ENCODE assay signal across 8 mouse cellular contexts in the genomic region with DNA sequence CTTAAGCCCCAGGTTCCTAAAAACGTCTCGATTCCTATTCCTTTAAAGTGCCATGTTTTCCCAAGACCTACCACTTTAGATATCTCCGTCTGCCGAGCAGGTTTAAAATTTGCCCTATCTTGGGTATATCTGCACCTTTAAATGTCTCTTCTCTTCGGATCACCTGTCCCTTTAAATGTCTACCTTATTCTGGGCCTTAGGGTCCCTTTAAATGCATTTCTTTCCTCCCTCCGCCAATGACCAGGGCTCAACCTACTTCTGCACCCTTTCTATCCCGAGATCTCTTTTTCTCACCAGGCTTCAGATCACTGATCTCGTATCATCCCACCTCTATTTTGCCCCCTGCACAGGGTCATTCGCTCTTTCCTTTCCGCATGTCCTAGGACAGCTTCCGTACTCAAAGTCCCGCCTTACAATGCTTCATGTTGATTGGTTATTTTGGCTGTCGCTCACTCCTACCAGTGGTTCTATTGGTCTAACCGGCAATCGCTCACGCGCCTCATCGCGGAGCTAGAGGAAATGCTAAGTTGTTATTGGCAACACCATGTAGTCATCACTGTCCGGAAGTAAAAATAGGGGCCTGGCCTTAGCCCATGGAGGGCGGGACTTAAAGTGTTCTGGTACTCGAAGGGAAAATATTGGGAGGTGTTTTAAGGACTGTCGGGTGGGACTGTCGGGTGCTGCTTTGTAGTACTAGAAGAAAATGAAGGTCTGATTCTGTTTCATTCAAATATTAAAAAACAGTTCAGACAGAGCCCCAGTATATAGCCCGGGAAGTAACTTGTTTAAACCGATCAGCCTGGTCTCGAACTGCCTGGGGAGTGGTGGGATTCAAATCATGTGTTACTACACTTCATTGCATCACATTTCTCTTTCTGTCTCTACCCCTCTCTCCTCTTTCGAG. TPM values are rescaled to one million over a fixed set of nuclear protein-coding genes. Genes with fewer than 3 reads are reported as not detected.
DNase-seq lines count a peak whose midpoint lies in the region; ATAC-seq lines count a peak whose summit lies in the region.

A gene (minus strand): TSS at position 381 of the 904 bp plus-strand sequence.

- H3K9me3 ChIP-seq in hindbrain, embryonic 15.5 days = no peaks in the 10 kb centered on the region

- ATAC-seq in hindbrain, embryonic 15.5 days (ENCODE audit: low FRiP score, low read depth) = peak; percentile 99

- H3K36me3 ChIP-seq in hindbrain, embryonic 15.5 days = peaks cover 11% of the 10 kb centered on the region

- peak within 1 kb of the TSS; percentile 45 for H3K4me3 ChIP-seq in hindbrain, embryonic 15.5 days

- H3K4me2 ChIP-seq in hindbrain, embryonic 15.5 days = peak within 1 kb of the TSS; percentile 81

- H3K9ac ChIP-seq in hindbrain, embryonic 15.5 days = peak within 1 kb of the TSS; percentile 50

- H3K4me1 ChIP-seq in hindbrain, embryonic 15.5 days (replicated peaks) = peaks cover 25% of the 10 kb centered on the region

- peak; percentile 98 for DNase-seq in T-cell, adult 2 months (ENCODE audit: low spot score)
- peak; percentile 96 to 100 for DNase-seq in cerebellum, postnatal 36 days
- peak; percentile 99 to 100 for DNase-seq in frontal cortex, postnatal 36 days (ENCODE audit: low spot score in 2 of 2)
- peak; percentile 100 for DNase-seq in left cerebral cortex, adult 11 months (ENCODE audit: low spot score)
- DNase-seq in lung, postnatal 4 days = peak; percentile 97 to 100
- peak; percentile 100 for DNase-seq in retina, postnatal 7 days (ENCODE audit: low read depth, low spot score)
- peak; percentile 82 for DNase-seq in urinary bladder, adult 2 months (ENCODE audit: low spot score)

- WGBS in hindbrain, embryonic 15.5 days = 6% methylated on average over 28 of the region's 28 CpGs

- H3K27me3 ChIP-seq in hindbrain, embryonic 15.5 days = no peaks in the 10 kb centered on the region

- peak within 1 kb of the TSS; percentile 76 for H3K27ac ChIP-seq in hindbrain, embryonic 15.5 days (replicated peaks)

RNA-seq across cellular contexts. Expression of the gene that starts here (rescaled TPM):
- 33.3 and 34.9 TPM in 2 replicates for polyA plus RNA-seq in hindbrain, embryonic 15.5 days (2015; fragmentation: Nextera tagmentation; extraction: Ambion mirVana)
- 30.8 and 34.6 TPM in 2 replicates for polyA plus RNA-seq in urinary bladder, adult 2 months (2012; rRNA removed)

Comparison
In these comparisons a context has a peak if more than half of its experiments do, and no peak if none do; other contexts are left out.
1. Peak in every context shown above with its lines: DNase-seq, ATAC-seq, H3K4me3 ChIP-seq and H3K27ac ChIP-seq.